Mouse (Mus musculus) gastrocnemius, postnatal 4 days (tissue): ENCODE data around the gene Zbtb7a. TPM values are rescaled to one million over a fixed set of nuclear protein-coding genes. Genes with fewer than 3 reads are reported as not detected.

ENCODE experiments used
- microRNA-seq: library from miRNA; unstranded; fragments of <30 nt; microRNA quantifications from one replicate; pipeline ENCODE4 v1.2.0, GENCODE M21; 2021
- total RNA-seq, 2 experiments: library from RNA; stranded (reverse); gene quantifications; 2 replicates each; pipeline ENCODE4 v1.2.3; 2021

Gene Zbtb7a
- total RNA-seq, 2 experiments from 2014 or later, result 37.7 to 42.0 TPM

Small RNA genes within 50 kb of the gene (microRNA-seq; reads per million reads assigned to microRNA genes)
- gene Mir5615-1 (not detected), gene Mir5615-2 (not detected)

Other genes with a start within 250 kb of the Zbtb7a start
- 100 to 1,000 TPM; 120 to 134 TPM for gene Timm13, start 234.3 kb upstream of the Zbtb7a start, total RNA-seq
- 10 to 100 TPM; 46.8 to 50.5 TPM for gene Lmnb2, start 217.0 kb upstream of the Zbtb7a start, total RNA-seq
- gene Gadd45b, start 205.1 kb upstream of the Zbtb7a start, total RNA-seq, result 10 to 100 TPM; 13.5 to 16.3 TPM
- 1 to 10 TPM; 1.9 to 2.0 TPM for gene Gng7, start 120.3 kb upstream of the Zbtb7a start, total RNA-seq
- under 1 TPM in 1 of 2 experiments, not detected in 1; 0.10 TPM for gene Diras1, start 109.6 kb upstream of the Zbtb7a start, total RNA-seq
- 10 to 100 TPM; 11.2 to 11.9 TPM for gene Slc39a3, start 97.8 kb upstream of the Zbtb7a start, total RNA-seq
- gene Sgta, start 75.0 kb upstream of the Zbtb7a start, total RNA-seq, result 100 to 1,000 TPM in 1 of 2 experiments, 10 to 100 TPM in 1; 98.0 to 100 TPM
- 10 to 100 TPM; 40.6 to 44.0 TPM for gene Thop1, start 65.2 kb upstream of the Zbtb7a start, total RNA-seq
- 1 to 10 TPM; 1.2 to 1.5 TPM for gene Creb3l3, start 36.3 kb upstream of the Zbtb7a start, total RNA-seq
- gene Map2k2, start 29.3 kb upstream of the Zbtb7a start, total RNA-seq, result 100 to 1,000 TPM; 148 to 152 TPM
- 10 to 100 TPM; 22.1 to 22.5 TPM for gene Pias4, start 32.7 kb downstream of the Zbtb7a start, total RNA-seq
- 1,000 to 10,000 TPM; 1,324 to 1,404 TPM for gene Eef2, start 41.4 kb downstream of the Zbtb7a start, total RNA-seq
- 10 to 100 TPM; 40.2 to 41.4 TPM for gene Dapk3, start 47.8 kb downstream of the Zbtb7a start, total RNA-seq
- not detected for gene 4930442H23Rik, start 48.6 kb downstream of the Zbtb7a start, total RNA-seq
- 1 to 10 TPM; 1.2 to 1.5 TPM for gene Nmrk2, start 66.8 kb downstream of the Zbtb7a start, total RNA-seq
- under 1 TPM; 0.08 to 0.12 TPM for gene Atcay, start 95.6 kb downstream of the Zbtb7a start, total RNA-seq
- gene Zfr2, start 97.9 kb downstream of the Zbtb7a start, total RNA-seq, result 1 to 10 TPM; 4.3 to 5.6 TPM
- gene Matk, start 117.7 kb downstream of the Zbtb7a start, total RNA-seq, result under 1 TPM; 0.34 to 0.78 TPM
- gene Mrpl54, start 131.7 kb downstream of the Zbtb7a start, total RNA-seq, result 10 to 100 TPM; 90.0 to 97.6 TPM
- 10 to 100 TPM; 49.2 to 50.2 TPM for gene Apba3, start 131.7 kb downstream of the Zbtb7a start, total RNA-seq
- gene Tjp3, start 156.4 kb downstream of the Zbtb7a start, total RNA-seq, result under 1 TPM; 0.25 to 0.44 TPM
- 10 to 100 TPM; 35.8 TPM for gene Pip5k1c, start 157.7 kb downstream of the Zbtb7a start, total RNA-seq
- 10 to 100 TPM; 17.8 to 18.3 TPM for gene Cactin, start 185.9 kb downstream of the Zbtb7a start, total RNA-seq
- gene Tbxa2r, start 193.5 kb downstream of the Zbtb7a start, total RNA-seq, result 1 to 10 TPM; 4.8 to 5.8 TPM
- under 1 TPM; 0.66 to 0.86 TPM for gene Gipc3, start 208.0 kb downstream of the Zbtb7a start, total RNA-seq
- gene Hmg20b, start 215.3 kb downstream of the Zbtb7a start, total RNA-seq, result 10 to 100 TPM; 46.2 to 58.6 TPM
- gene Mfsd12, start 222.3 kb downstream of the Zbtb7a start, total RNA-seq, result 1 to 10 TPM; 8.6 to 9.9 TPM
- gene 4930404N11Rik, start 230.6 kb downstream of the Zbtb7a start, total RNA-seq, result 1 to 10 TPM; 1.7 to 1.8 TPM
- 10 to 100 TPM; 32.2 to 33.5 TPM for gene Fzr1, start 243.3 kb downstream of the Zbtb7a start, total RNA-seq
- gene Dohh, start 249.2 kb downstream of the Zbtb7a start, total RNA-seq, result 10 to 100 TPM; 48.1 to 48.5 TPM
- 1 to 10 TPM in 1 of 2 experiments, under 1 TPM in 1; 0.70 to 1.5 TPM for gene Gm48551, start 249.2 kb downstream of the Zbtb7a start, total RNA-seq